Mouse (Mus musculus): ENCODE measurements around the gene Defa22.
"Not testable (repeated sequence)": the region's sequence is repeated elsewhere in the genome, so short reads cannot be mapped to it uniquely, and the experiment has no call there.

- TF ChIP-seq CTCF, POLR2A (IDR thresholded peaks at IDR 0.05; ENCODE audit: insufficient read depth, low read depth, low read length): not testable (repeated sequence)
Observed at GRCm38 (mm10) chr8:21134342-21134741, 27.7 kb upstream of the Defa22 start, which contains the start of gene Defa30.
